Mouse (Mus musculus) ovary, adult 18-20 months (tissue): ENCODE data around the gene Gm3594.
"Not testable (repeated sequence)": the region's sequence is repeated elsewhere in the genome, so short reads cannot be mapped to it uniquely, and the experiment has no call there.

Source experiments
- DNase-seq: peaks from one replicate; pipeline ENCODE4 v3.0.0; 2022; ENCODE audit warnings: low spot score, mixed read lengths

Gene Gm3594

GRCm38 (mm10) chr14:6444511-6444910 is at the start of gene Gm3594:
Gene Gm3594 (minus strand): TSS chr14:6444611.
- DNase-seq: not testable (repeated sequence)

- DNase-seq: not testable (repeated sequence)
Observed at GRCm38 (mm10) chr14:6486331-6486730, 41.9 kb upstream of the Gm3594 start.

- not testable (repeated sequence) for DNase-seq
Observed at GRCm38 (mm10) chr14:6485541-6485940, 41.1 kb upstream of the Gm3594 start.

- DNase-seq: not testable (repeated sequence)
Observed at GRCm38 (mm10) chr14:6482126-6482525, 37.7 kb upstream of the Gm3594 start.

GRCm38 (mm10) chr14:6471856-6472255 is 27.4 kb upstream of the Gm3594 start:
- DNase-seq: not testable (repeated sequence)

GRCm38 (mm10) chr14:6440774-6441173 is 3.6 kb downstream of the Gm3594 start:
- DNase-seq: not testable (repeated sequence)

- not testable (repeated sequence) for DNase-seq
Observed at GRCm38 (mm10) chr14:6440206-6440605, 4.2 kb downstream of the Gm3594 start.

GRCm38 (mm10) chr14:6426766-6427165 is 17.6 kb downstream of the Gm3594 start:
- not testable (repeated sequence) for DNase-seq

GRCm38 (mm10) chr14:6426353-6426752 is 18.1 kb downstream of the Gm3594 start:
- DNase-seq: not testable (repeated sequence)

GRCm38 (mm10) chr14:6412382-6412781 is 32.0 kb downstream of the Gm3594 start, which contains the start of gene Gm3591:
Gene Gm3591 (minus strand): TSS chr14:6412482.
- not testable (repeated sequence) for DNase-seq

- DNase-seq: not testable (repeated sequence)
Observed at GRCm38 (mm10) chr14:6390219-6390618, 54.2 kb downstream of the Gm3594 start, which contains the start of gene Gm16440. Gene Gm16440 (minus strand): TSS chr14:6390319.
